Comparison of ENCODE assay signal across 12 mouse cellular contexts in genomic region chr10:60813606-60814005, GRCm38 (mm10). TPM values are rescaled to one million over a fixed set of nuclear protein-coding genes. Genes with fewer than 3 reads are reported as not detected.
A peak's percentile ranks its signal among the peaks of the same experiment; 100 is the strongest.
DNase-seq lines count a peak whose midpoint lies in the region; ATAC-seq and TF ChIP-seq lines count a peak whose summit lies in the region.
"Had no signal": no experiment of that assay in that cellular context is flagged by ENCODE, and none has a peak within 500 bp of the region (broad histone marks: within the 10 kb centered on the region; RNA-seq: fewer than 3 reads in every experiment).

No protein-coding gene starts in this region.

- H3K4me3 ChIP-seq in heart, embryonic 14.5 days (ENCODE audit: control insufficient read depth in 1 of 2, insufficient read depth in 1 of 2, low read depth in 1 of 2, low read length in 2 of 2) = no peak overlapping the region
- no peak overlapping the region for H3K4me3 ChIP-seq in lung, embryonic 15.5 days
- no peak overlapping the region for H3K4me3 ChIP-seq in lung, adult 2 months (replicated peaks; ENCODE audit: extremely low read depth, low read depth, low read length)
- H3K4me3 ChIP-seq in embryonic facial prominence, embryonic 10.5 days = peak overlapping the region; percentile 30
- H3K4me3 ChIP-seq in limb, embryonic 14.5 days (replicated peaks; ENCODE audit: low read length) = no peak overlapping the region
- no peak overlapping the region for H3K4me3 ChIP-seq in layer of hippocampus, adult 2 months

- peaks cover 95 to 98% of the 10 kb centered on the region in 2 experiments for H3K4me1 ChIP-seq in heart, embryonic 14.5 days (ENCODE audit: control insufficient read depth in 2 of 2, insufficient read depth in 2 of 2, low read length in 2 of 2)
- H3K4me1 ChIP-seq in lung, embryonic 15.5 days = peaks cover 81% of the 10 kb centered on the region
- peaks cover 6% of the 10 kb centered on the region; the same call in 1 of the 2 replicates for H3K4me1 ChIP-seq in lung, adult 2 months (ENCODE audit: control insufficient read depth, insufficient read depth, low read length)
- peaks cover 99% of the 10 kb centered on the region for H3K4me1 ChIP-seq in embryonic facial prominence, embryonic 10.5 days
- H3K4me1 ChIP-seq in limb, embryonic 14.5 days (ENCODE audit: control insufficient read depth, insufficient read depth, low read length) = peaks cover 69% of the 10 kb centered on the region

- WGBS in heart, embryonic 14.5 days = 7% methylated on average over 8 of the region's 8 CpGs
- 14% methylated on average over 8 of the region's 8 CpGs for WGBS in lung, embryonic 15.5 days
- WGBS in lung, adult 2 months = 45% methylated on average over 8 of the region's 8 CpGs
- WGBS in embryonic facial prominence, embryonic 10.5 days = 5% methylated on average over 8 of the region's 8 CpGs
- 4% methylated on average over 8 of the region's 8 CpGs for WGBS in limb, embryonic 14.5 days

- no peaks in the 10 kb centered on the region for H3K27me3 ChIP-seq in heart, embryonic 14.5 days (ENCODE audit: control insufficient read depth, insufficient read depth, low read length)
- H3K27me3 ChIP-seq in lung, embryonic 15.5 days = no peaks in the 10 kb centered on the region
- H3K27me3 ChIP-seq in embryonic facial prominence, embryonic 10.5 days (replicated peaks; ENCODE audit: low read depth, poor library complexity, severe bottlenecking) = peaks cover 57% of the 10 kb centered on the region
- no peaks in the 10 kb centered on the region for H3K27me3 ChIP-seq in limb, embryonic 14.5 days (ENCODE audit: control insufficient read depth, insufficient read depth, low read length)

- ATAC-seq in heart, embryonic 14.5 days (ENCODE audit: insufficient number of reproducible peaks, insufficient read depth, low FRiP score, low read depth) = no peak
- ATAC-seq in lung, embryonic 15.5 days (ENCODE audit: borderline replicate concordance, extremely low read depth, low FRiP score, low TSS enrichment) = no peak
- 0 out of 2 replicates have a peak, but pooled peaks have one; percentile 3 for ATAC-seq in limb, embryonic 14.5 days (ENCODE audit: low FRiP score, low read depth)
- no peak for ATAC-seq in CD4-positive, CD25-positive, alpha-beta regulatory T cell, adult 4 months

- H3K4me2 ChIP-seq in heart, embryonic 14.5 days (ENCODE audit: low read length) = peak overlapping the region; percentile 54
- H3K4me2 ChIP-seq in lung, embryonic 15.5 days = no peak overlapping the region
- peak overlapping the region; percentile 35; the same call in 1 of the 2 replicates for H3K4me2 ChIP-seq in limb, embryonic 14.5 days (replicated peaks; ENCODE audit: low read depth, low read length, severe bottlenecking)

- no peaks in the 10 kb centered on the region for H3K36me3 ChIP-seq in heart, embryonic 14.5 days (ENCODE audit: control insufficient read depth, insufficient read depth, low read length)
- H3K36me3 ChIP-seq in lung, embryonic 15.5 days = no peaks in the 10 kb centered on the region
- H3K36me3 ChIP-seq in embryonic facial prominence, embryonic 10.5 days (replicated peaks) = no peaks in the 10 kb centered on the region
- H3K36me3 ChIP-seq in limb, embryonic 14.5 days (ENCODE audit: control insufficient read depth, insufficient read depth, low read length) = no peaks in the 10 kb centered on the region

- TF ChIP-seq POLR2A in lung, adult 2 months (IDR thresholded peaks at IDR 0.05; ENCODE audit: borderline replicate concordance, extremely low read depth, low read depth, low read length) = no peak
- TF ChIP-seq POLR2A in limb, embryonic 14.5 days (IDR thresholded peaks at IDR 0.05; ENCODE audit: borderline replicate concordance, extremely low read depth, insufficient read depth, insufficient read length) = no peak

- DNase-seq in heart, adult 9 months (ENCODE audit: low spot score in 2 of 2) = no peak
- no peak for DNase-seq in lung, adult 2 months
- no peak for DNase-seq in embryonic facial prominence, embryonic 10.5 days (ENCODE audit: low spot score)
- no peak for DNase-seq in limb, embryonic 14.5 days (ENCODE audit: low spot score)
- no peak for DNase-seq in layer of hippocampus, adult 2 months (ENCODE audit: low spot score in 2 of 2)
- DNase-seq: gastrocnemius, postnatal 10 days; layer of hippocampus, adult 9-11 months had no signal

- no peak for TF ChIP-seq CTCF in lung, adult 2 months (IDR thresholded peaks at IDR 0.05; ENCODE audit: insufficient read depth, low read length)
- TF ChIP-seq CTCF in layer of hippocampus, adult 2 months (conservative IDR thresholded peaks at IDR 0.05) = no peak

- no peaks in the 10 kb centered on the region for H3K9me3 ChIP-seq in heart, embryonic 14.5 days (ENCODE audit: control insufficient read depth, low read length)
- no peaks in the 10 kb centered on the region for H3K9me3 ChIP-seq in lung, embryonic 15.5 days
- no peaks in the 10 kb centered on the region for H3K9me3 ChIP-seq in embryonic facial prominence, embryonic 10.5 days
- no peaks in the 10 kb centered on the region for H3K9me3 ChIP-seq in limb, embryonic 14.5 days (ENCODE audit: control insufficient read depth, low read length)

- peak overlapping the region; percentile 75 for H3K9ac ChIP-seq in heart, embryonic 14.5 days (ENCODE audit: low read length)
- 0 out of 2 replicates have a peak overlapping the region, but pooled peaks have one; percentile 17 for H3K9ac ChIP-seq in lung, embryonic 15.5 days
- 0 out of 2 replicates have a peak overlapping the region, but pooled peaks have one; percentile 16 for H3K9ac ChIP-seq in limb, embryonic 14.5 days (ENCODE audit: low read depth, low read length, severe bottlenecking)

- peak overlapping the region; percentile 99 to 100 for H3K27ac ChIP-seq in heart, embryonic 14.5 days (replicated peaks in 1 of 2; ENCODE audit: control insufficient read depth in 1 of 2, insufficient read depth in 1 of 2, low read depth in 2 of 2, low read length in 2 of 2)
- H3K27ac ChIP-seq in lung, embryonic 15.5 days = peak overlapping the region; percentile 89
- H3K27ac ChIP-seq in embryonic facial prominence, embryonic 10.5 days (replicated peaks) = peak overlapping the region; percentile 89
- H3K27ac ChIP-seq in limb, embryonic 14.5 days (replicated peaks; ENCODE audit: low read depth, low read length) = peak overlapping the region; percentile 72
- no peak overlapping the region for H3K27ac ChIP-seq in layer of hippocampus, adult 2 months
- H3K27ac ChIP-seq: macrophage had no signal

RNA-seq across cellular contexts. Expression of gene Unc5b, which starts 17.8 kb away (rescaled TPM):
- 11.5 and 13.3 TPM in 2 replicates for polyA plus RNA-seq in heart, embryonic 14.5 days (2014; fragmentation: Nextera tagmentation; extraction: Ambion mirVana)
- 6.5 and 7.7 TPM in 2 replicates for polyA plus RNA-seq in lung, embryonic 15.5 days (2015; fragmentation: Nextera tagmentation; extraction: Ambion mirVana)
- 13.4 and 16.8 TPM in 2 replicates for polyA plus RNA-seq in lung, adult 2 months (2012; rRNA removed)
- polyA plus RNA-seq in embryonic facial prominence, embryonic 10.5 days (2016; fragmentation: Nextera tagmentation; extraction: Ambion mirVana) = 6.0 and 7.2 TPM in 2 replicates
- polyA plus RNA-seq in limb, embryonic 14.5 days (2012; rRNA removed) = 21.8 and 29.6 TPM in 2 replicates
- polyA plus RNA-seq in limb, embryonic 14.5 days (2014; fragmentation: Nextera tagmentation; extraction: Ambion mirVana) = 6.2 and 7.0 TPM in 2 replicates
- polyA plus RNA-seq in CD4-positive, CD25-positive, alpha-beta regulatory T cell, adult 4 months (2017; shearing (Covaris generic)) = not detected
- 10 to 100 TPM; 10.7 to 11.2 TPM for total RNA-seq in layer of hippocampus, adult 2 months (2021)
- total RNA-seq: neutrophil, adult 5-6 weeks had no signal

Comparison
In these comparisons a context has a peak if more than half of its experiments do, and no peak if none do; other contexts are left out.
1. H3K9ac ChIP-seq: peak in every context shown above with its lines; median percentile 75 in heart, embryonic 14.5 days; 17 in lung, embryonic 15.5 days; 16 in limb, embryonic 14.5 days.